Comparison of ENCODE assay signal across 23 mouse cellular contexts in genomic region chr10:22875181-22875580, GRCm38 (mm10). TPM values are rescaled to one million over a fixed set of nuclear protein-coding genes. Genes with fewer than 3 reads are reported as not detected.
DNase-seq lines count a peak whose midpoint lies in the region; TF ChIP-seq lines count a peak whose summit lies in the region.
"Had no signal": no experiment of that assay in that cellular context is flagged by ENCODE, and none has a peak within 500 bp of the region (broad histone marks: within the 10 kb centered on the region; RNA-seq: fewer than 3 reads in every experiment).

No protein-coding gene starts in this region.

- no peaks in the 10 kb centered on the region for H3K27me3 ChIP-seq in kidney, adult 2 months (replicated peaks; ENCODE audit: control insufficient read depth, insufficient read depth, low read length)
- H3K27me3 ChIP-seq: embryonic facial prominence, embryonic 12.5 days; hindbrain, embryonic 12.5 days; midbrain, embryonic 15.5 days had no signal

- H3K36me3 ChIP-seq in kidney, adult 2 months (ENCODE audit: control insufficient read depth, insufficient read depth, low read length) = no peaks in the 10 kb centered on the region
- H3K36me3 ChIP-seq: embryonic facial prominence, embryonic 12.5 days; hindbrain, embryonic 12.5 days; midbrain, embryonic 15.5 days had no signal

- H3K4me3 ChIP-seq in kidney, adult 2 months (ENCODE audit: insufficient read depth, low read depth, low read length) = no peak overlapping the region
- H3K4me3 ChIP-seq: embryonic facial prominence, embryonic 12.5 days; erythroblast, embryonic 14.5 days; hindbrain, embryonic 12.5 days; layer of hippocampus, adult 2 months; midbrain, embryonic 15.5 days; myocyte had no signal

- H3K4me1 ChIP-seq in kidney, adult 2 months (ENCODE audit: control insufficient read depth, insufficient read depth, low read length) = peaks cover 8% of the 10 kb centered on the region; the same call in 1 of the 2 replicates
- H3K4me1 ChIP-seq: embryonic facial prominence, embryonic 12.5 days; hindbrain, embryonic 12.5 days; midbrain, embryonic 15.5 days had no signal

- no peak for TF ChIP-seq CTCF in kidney, adult 2 months (conservative IDR thresholded peaks at IDR 0.05; ENCODE audit: insufficient read depth, insufficient read length, low read depth, low read length)

- no peak for TF ChIP-seq POLR2A in kidney, adult 2 months (IDR thresholded peaks at IDR 0.05; ENCODE audit: low read depth, low read length)

- 49% methylated on average over 4 of the region's 4 CpGs for WGBS in kidney, adult 2 months

- DNase-seq in kidney, adult 2 months = peak; percentile 14
- no peak for DNase-seq in kidney, postnatal 36 days
- DNase-seq in ovary, adult 18-20 months (ENCODE audit: low spot score) = peak; percentile 53
- no peak for DNase-seq in ovary, postnatal 14 days (ENCODE audit: low spot score)
- peak; percentile 34 to 68 for DNase-seq in heart, postnatal 10 days
- DNase-seq in thymus, postnatal 14 days = no peak
- no peak for DNase-seq in cerebellum, postnatal 14 days
- DNase-seq: cerebellum, adult 2 months; layer of hippocampus, postnatal 36 days; liver; retina, postnatal 1 day had no signal

- intact Hi-C loops in heart, postnatal 10 days (cut with DNase I) = no loop called here

- H3K27ac ChIP-seq in kidney, adult 2 months (ENCODE audit: insufficient read depth, low read depth, low read length) = peak overlapping the region; percentile 11; the same call in 1 of the 2 replicates
- H3K27ac ChIP-seq: embryonic facial prominence, embryonic 12.5 days; hindbrain, embryonic 12.5 days; layer of hippocampus, adult 2 months; midbrain, embryonic 15.5 days had no signal

RNA-seq across cellular contexts. Expression of gene Tcf21, which starts 55.2 kb away (rescaled TPM):
- polyA plus RNA-seq in kidney, adult 2 months (2012; rRNA removed) = 124 and 141 TPM in 2 replicates
- 10 to 100 TPM; 32.5 to 33.1 TPM for total RNA-seq in heart, postnatal 10 days (2021)
- total RNA-seq: granulocyte monocyte progenitor cell, adult 5-6 weeks; layer of hippocampus, adult 2 months; layer of hippocampus, postnatal 36 days; left cerebral cortex, postnatal 25 days; megakaryocyte-erythroid progenitor cell, adult 5-6 weeks had no signal
- polyA plus RNA-seq: C2C12; cortical plate, adult 2 months; erythroblast, embryonic 14.5 days; myocyte; neural tube, embryonic 14.5 days had no signal

Comparison
In these comparisons a context has a peak if more than half of its experiments do, and no peak if none do; other contexts are left out.
1. DNase-seq: peak in kidney, adult 2 months (single experiment), ovary, adult 18-20 months (single experiment) and heart, postnatal 10 days (2 of 2); none in kidney, postnatal 36 days (0 of 2), ovary, postnatal 14 days (single experiment), thymus, postnatal 14 days (single experiment) and cerebellum, postnatal 14 days (0 of 2).